Mouse (Mus musculus) brain, embryonic 14.5 days (tissue): ENCODE measurements around the gene Igll1.

ENCODE experiments used
- CTCF ChIP-seq: fragments of 200-500 bp; IDR thresholded peaks from 2 replicates; pipeline ENCODE4 v1.5.1; 2012; ENCODE audit warnings: inconsistent platforms, mild to moderate bottlenecking, moderate library complexity, borderline replicate concordance; ENCODE audit not compliant: insufficient read depth, insufficient read length; ENCODE audit errors: extremely low read depth
- POLR2A ChIP-seq: fragments of 200-500 bp; IDR thresholded peaks from 2 replicates; pipeline ENCODE4 v1.6.1; 2012; ENCODE audit warnings: mild to moderate bottlenecking, inconsistent platforms, borderline replicate concordance; ENCODE audit not compliant: poor library complexity, insufficient read depth, insufficient read length, severe bottlenecking; ENCODE audit errors: extremely low read depth

- no peak for TF ChIP-seq CTCF
- no peak for TF ChIP-seq POLR2A
Measured at GRCm38 (mm10) chr16:16907799-16908198, 44.0 kb upstream of the Igll1 start.
